Mouse (Mus musculus): ENCODE data around the gene Camta2. TPM values are rescaled to one million over a fixed set of nuclear protein-coding genes. Genes with fewer than 3 reads are reported as not detected.
A peak's percentile ranks its signal among the peaks of the same experiment; 100 is the strongest.

The Camta2 gene
- 10 to 100 TPM; 38.3 to 40.0 TPM for total RNA-seq (2021)
- long read RNA-seq, experiment 1, full-length matches to known transcripts = 30 of 69 reads
- long read RNA-seq, experiment 1, partial matches to known transcripts = 35 of 69 reads
- long read RNA-seq, experiment 1, other reads (novel, unspliced or antisense) = 4 of 69 reads
- long read RNA-seq, experiment 2, full-length matches to known transcripts = 27 of 64 reads
- long read RNA-seq, experiment 2, partial matches to known transcripts = 27 of 64 reads
- long read RNA-seq, experiment 2, other reads (novel, unspliced or antisense) = 10 of 64 reads

- intact Hi-C loops (cut with DNase I) = loop anchor here (2.0 to 5.0 kb wide), 2 partner anchors 33 to 70 kb away; partner anchors contain the start of gene Pfn1
Measured at GRCm38 (mm10) chr11:70687601-70688199, at the start of gene Camta2. Gene Camta2, minus strand, starts transcription at chr11:70688105.

DNA sequence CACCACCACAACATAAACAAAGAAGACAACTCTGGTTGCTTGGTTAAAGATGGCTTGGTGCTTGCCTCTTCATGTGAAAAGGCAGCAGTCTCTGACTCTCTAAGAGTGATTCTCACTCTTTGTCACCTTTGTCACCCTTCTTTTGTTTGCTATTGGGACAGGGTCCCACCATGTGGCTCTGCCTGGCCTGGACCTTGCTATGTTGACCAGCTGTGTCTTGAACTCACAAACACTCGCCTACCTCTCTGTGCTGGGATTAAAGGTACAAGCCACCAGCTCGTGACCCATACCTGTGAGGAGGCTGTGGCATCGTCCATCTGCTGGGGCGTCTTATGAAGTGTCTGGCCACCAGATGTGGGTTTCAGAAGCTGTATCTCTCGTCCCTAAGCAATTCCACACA is 45.4 kb upstream of the Camta2 start:
- intact Hi-C loops (cut with DNase I) = no loop called here
- no peak for DNase-seq

More at GRCm38 (mm10) chr11:70687601-70688199, at the start of gene Camta2:
- peak; percentile 93 to 94 for DNase-seq

DNA sequence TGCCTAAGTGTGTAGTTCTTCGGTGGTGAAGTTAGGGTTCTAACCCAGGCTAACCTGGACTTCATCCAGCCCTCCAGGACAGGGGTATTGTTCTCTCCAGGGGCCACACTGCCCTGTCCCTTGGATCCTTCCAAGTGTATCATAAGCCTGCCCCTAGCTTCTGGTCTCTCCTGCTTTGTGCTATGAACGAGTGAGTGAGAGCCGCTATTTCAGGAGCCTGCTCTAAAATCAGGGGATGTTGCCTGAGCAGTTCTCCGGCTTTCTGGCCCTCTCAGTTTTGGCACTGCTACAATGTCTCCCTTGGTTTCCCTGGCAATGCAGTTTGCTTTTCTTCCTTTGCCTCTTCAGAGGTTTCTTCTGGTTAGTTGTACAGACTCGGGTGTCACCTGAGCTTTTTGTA is 43.3 kb upstream of the Camta2 start:
- intact Hi-C loops (cut with DNase I) = no loop called here
- no peak for DNase-seq

DNA sequence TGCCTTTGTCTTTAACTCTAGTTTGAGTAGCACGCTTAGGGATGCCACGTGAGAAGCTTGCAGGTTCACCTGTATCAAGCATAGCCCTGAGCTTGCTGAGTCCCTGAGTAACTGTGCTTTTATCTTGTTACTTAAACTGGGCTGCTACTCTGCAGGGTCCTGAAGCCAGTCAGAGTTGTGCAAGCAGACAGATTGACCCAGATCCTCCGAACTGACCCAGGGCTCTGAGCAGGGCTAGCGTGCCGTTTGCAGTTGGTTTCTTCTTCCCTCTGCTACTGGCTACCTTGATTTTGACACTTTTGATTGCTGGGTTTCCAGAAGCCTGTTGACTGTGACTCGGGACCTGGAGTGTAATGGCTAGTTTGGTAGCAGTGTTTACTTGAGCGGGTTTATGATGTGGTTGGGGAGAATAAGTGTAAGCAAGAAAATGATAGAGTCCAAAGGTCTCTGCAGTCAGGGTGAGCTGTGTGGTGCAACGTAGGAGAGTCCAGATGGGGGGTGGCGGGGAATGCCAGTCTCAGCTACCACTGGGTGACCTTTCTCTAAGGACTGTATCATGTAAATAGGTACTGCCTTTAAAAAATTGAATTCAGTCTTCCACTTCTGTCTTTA is 42.6 kb upstream of the Camta2 start:
- no peak for DNase-seq
- intact Hi-C loops (cut with DNase I) = no loop called here

DNA sequence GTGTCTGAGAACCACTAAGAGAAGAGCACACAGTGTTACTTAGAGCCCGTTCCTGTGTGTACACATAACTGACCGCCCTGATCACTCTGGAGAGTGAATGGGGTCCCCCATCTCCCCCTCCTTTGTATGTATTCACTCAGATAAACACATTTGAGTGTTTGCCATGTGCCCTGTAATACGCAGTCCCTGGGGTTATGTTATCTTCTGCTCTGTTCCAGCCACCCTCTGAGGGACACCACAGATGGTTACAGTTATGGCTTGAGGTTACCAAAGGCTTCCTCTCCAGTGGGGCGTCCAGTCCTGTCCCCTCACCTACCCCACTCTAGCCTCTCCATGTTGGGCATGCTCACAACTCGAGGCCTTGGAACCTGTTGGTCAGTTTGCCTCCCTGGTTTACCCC is 39.5 kb upstream of the Camta2 start:
- no peak for DNase-seq

GRCm38 (mm10) chr11:70726585-70726984 is 38.7 kb upstream of the Camta2 start:
- no peak for DNase-seq
- intact Hi-C loops (cut with DNase I) = no loop called here

More for the DNA sequence above, 39.5 kb upstream of the Camta2 start:
- intact Hi-C loops (cut with DNase I) = no loop called here

GRCm38 (mm10) chr11:70724706-70725105 is 36.8 kb upstream of the Camta2 start:
- intact Hi-C loops (cut with DNase I) = no loop called here
- no peak for DNase-seq

- intact Hi-C loops (cut with DNase I) = no loop called here
- peak in 1 of 2 experiments; percentile 25 for DNase-seq
Measured at GRCm38 (mm10) chr11:70721072-70721471, 33.2 kb upstream of the Camta2 start.

- no peak for DNase-seq
- intact Hi-C loops (cut with DNase I) = no loop called here
Measured at GRCm38 (mm10) chr11:70720567-70720966, 32.7 kb upstream of the Camta2 start.

- no peak for DNase-seq
- intact Hi-C loops (cut with DNase I) = no loop called here
Measured at GRCm38 (mm10) chr11:70718481-70718880, 30.6 kb upstream of the Camta2 start.

DNA sequence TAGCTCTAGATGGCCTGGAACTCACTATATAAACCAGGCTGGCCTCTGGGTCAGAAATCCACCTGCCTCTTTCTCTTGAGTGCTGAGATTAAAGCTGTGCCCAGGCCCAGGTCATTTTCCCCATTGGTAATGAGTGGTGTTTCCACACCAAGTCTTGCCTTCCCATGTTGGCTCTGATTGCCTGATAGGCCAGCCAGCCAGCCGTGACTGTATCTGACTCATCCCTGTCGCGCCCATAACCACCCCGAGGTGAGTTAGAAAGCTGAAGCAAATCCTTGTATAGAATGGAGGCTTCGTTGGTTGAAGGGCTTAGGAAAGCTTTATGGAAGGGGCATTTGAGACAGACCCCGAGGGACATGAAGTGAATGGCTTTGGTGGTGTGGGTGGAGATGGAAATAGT is 27.9 kb upstream of the Camta2 start:
- DNase-seq = no peak
- intact Hi-C loops (cut with DNase I) = no loop called here

- intact Hi-C loops (cut with DNase I) = no loop called here
- DNase-seq = no peak
Measured at GRCm38 (mm10) chr11:70713222-70713621, 25.3 kb upstream of the Camta2 start.

GRCm38 (mm10) chr11:70711026-70711425 is 23.1 kb upstream of the Camta2 start:
- intact Hi-C loops (cut with DNase I) = no loop called here
- DNase-seq = no peak

GRCm38 (mm10) chr11:70706127-70706526 is 18.2 kb upstream of the Camta2 start:
- intact Hi-C loops (cut with DNase I) = no loop called here
- no peak for DNase-seq

GRCm38 (mm10) chr11:70702781-70703180 is 14.9 kb upstream of the Camta2 start:
- intact Hi-C loops (cut with DNase I) = loop anchor here (5.0 kb wide), 1 partner anchor 50 kb away; no protein-coding TSS in a partner anchor

GRCm38 (mm10) chr11:70701984-70702733 is 14.3 kb upstream of the Camta2 start:
- intact Hi-C loops (cut with DNase I) = loop anchor here (5.0 kb wide), 1 partner anchor 50 kb away; no protein-coding TSS in a partner anchor
- DNase-seq = no peak

More at GRCm38 (mm10) chr11:70702781-70703180, 14.9 kb upstream of the Camta2 start:
- peak; percentile 75 to 79 for DNase-seq

DNA sequence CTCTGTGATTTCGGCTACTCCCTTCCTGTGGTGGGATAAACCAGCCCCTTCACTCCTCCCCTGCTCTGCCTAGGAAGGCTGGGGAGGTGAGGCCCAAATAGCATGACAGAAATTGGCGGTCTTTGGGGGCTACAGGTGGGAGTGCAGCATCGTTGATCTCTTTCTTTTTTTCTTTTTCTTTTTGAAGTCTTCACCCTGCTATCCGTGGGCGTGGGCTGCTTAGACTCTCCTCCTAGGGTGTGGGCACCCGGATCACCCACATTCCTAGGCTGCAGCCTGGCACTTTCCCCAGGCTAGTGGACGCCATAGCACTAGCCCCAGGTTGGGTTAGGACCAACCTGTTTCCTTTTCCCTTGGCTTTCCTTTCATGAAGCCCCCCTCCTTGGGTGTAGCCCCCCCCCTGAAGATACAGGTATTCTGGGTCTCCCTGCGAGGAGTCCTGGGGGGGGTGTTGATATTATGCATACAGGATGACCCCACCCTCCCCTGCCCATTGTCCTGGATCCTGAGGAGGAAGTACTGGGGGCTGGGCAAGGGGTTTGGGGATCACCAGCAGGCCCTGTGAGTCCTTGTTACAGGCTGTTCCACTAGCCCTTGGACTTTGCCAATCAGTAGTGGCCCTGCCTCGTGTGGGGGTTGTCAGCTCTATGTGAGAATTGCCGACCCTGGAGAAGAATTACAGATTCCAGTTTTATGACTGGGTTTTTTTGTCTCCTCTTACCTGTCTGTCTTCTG is 13.5 kb upstream of the Camta2 start:
- intact Hi-C loops (cut with DNase I) = loop anchor here (5.0 kb wide), 1 partner anchor 51 kb away; no protein-coding TSS in a partner anchor
- DNase-seq = no peak

DNA sequence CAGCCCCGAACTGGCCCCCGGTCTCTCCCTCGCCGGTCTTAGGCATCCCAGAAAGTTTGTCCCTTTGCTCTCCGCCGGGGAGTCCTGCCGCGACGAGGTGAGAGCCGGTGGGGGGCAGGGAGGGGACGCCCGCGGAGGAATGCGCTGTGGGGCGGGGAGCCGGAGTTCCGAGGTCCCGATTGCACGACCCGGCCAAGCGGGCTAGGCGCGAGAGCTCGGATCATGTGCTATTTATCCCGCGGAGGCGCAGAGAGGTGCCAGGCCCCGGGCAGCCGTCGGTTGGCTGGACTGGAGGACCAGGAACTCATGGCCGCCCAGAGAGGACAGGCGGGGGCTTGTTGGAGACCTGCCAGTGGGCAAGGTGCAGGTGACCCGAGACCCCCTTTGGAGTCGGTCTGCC is 12.7 kb upstream of the Camta2 start:
- DNase-seq = peak; percentile 83 to 86
- intact Hi-C loops (cut with DNase I) = loop anchor here (5.0 kb wide), 1 partner anchor 52 kb away; no protein-coding TSS in a partner anchor

- DNase-seq = peak; percentile 97 to 99
- intact Hi-C loops (cut with DNase I) = loop anchor here (5.0 kb wide), 1 partner anchor 52 kb away; no protein-coding TSS in a partner anchor
Measured at GRCm38 (mm10) chr11:70699722-70700556, 12.0 kb upstream of the Camta2 start, which contains the start of the genes Inca1 and Kif1c. Gene Inca1, minus strand, starts transcription at chr11:70700155. Gene Kif1c, plus strand, starts transcription at chr11:70700548.

Data from heart, postnatal 14 days (tissue).